Mouse (Mus musculus) brain, embryonic 14.5 days (tissue): ENCODE data around the gene Nhlh2.

ENCODE experiments used
- CTCF ChIP-seq: fragments of 200-500 bp; IDR thresholded peaks from 2 replicates; pipeline ENCODE4 v1.5.1; 2012; ENCODE audit warnings: inconsistent platforms, mild to moderate bottlenecking, moderate library complexity, borderline replicate concordance; ENCODE audit not compliant: insufficient read depth, insufficient read length; ENCODE audit errors: extremely low read depth
- POLR2A ChIP-seq: fragments of 200-500 bp; IDR thresholded peaks from 2 replicates; pipeline ENCODE4 v1.6.1; 2012; ENCODE audit warnings: mild to moderate bottlenecking, inconsistent platforms, borderline replicate concordance; ENCODE audit not compliant: poor library complexity, insufficient read depth, insufficient read length, severe bottlenecking; ENCODE audit errors: extremely low read depth

DNA sequence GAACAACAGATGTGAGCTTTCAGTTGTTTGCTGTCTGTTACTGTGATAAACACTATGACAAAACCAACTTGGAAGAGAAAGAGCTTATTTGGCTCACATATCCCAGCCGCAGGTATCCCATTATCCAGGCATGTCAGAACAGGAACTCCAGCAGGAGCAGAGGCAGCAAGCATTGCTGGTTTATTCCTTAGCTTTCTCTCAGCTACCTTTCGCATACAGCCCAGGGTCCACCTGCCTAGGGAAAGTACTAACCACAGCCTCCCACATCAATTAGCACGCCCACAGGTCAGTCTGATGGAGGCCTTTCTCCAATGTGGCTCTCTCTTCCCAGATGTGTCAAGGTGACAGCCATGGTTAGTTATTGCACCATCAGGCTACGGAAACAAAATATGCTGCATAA lies 31.8 kb downstream of the Nhlh2 start:
- TF ChIP-seq CTCF (no peak), POLR2A (no peak)
